Mouse (Mus musculus): ENCODE results near the gene 2410004P03Rik.

DNA sequence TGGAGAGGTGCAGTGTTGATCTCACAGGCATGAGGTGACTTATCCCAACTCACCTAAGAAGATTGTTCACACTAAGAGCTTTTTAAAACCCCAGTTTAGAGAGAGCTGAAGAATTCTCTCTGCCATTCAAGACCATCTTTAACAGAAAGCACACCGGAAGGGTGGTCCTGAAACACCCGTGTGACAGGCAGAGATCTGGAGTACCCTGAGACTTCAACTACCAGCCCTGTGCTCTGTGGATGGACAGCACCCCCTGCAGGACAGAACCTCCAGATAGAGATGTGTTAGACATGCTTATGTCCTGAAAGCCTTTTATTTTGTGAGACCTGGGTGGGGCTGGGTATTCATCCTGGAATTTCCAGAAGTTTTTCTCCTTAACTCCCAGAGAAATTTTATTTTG is 23.6 kb upstream of the 2410004P03Rik start:
- peak; percentile 67 to 81 for TF ChIP-seq CTCF (conservative IDR thresholded peaks at IDR 0.05 in 1 of 2, IDR thresholded peaks at IDR 0.05 in 1 of 2; ENCODE audit: low read depth in 2 of 2, low read length in 2 of 2)
- no peak for TF ChIP-seq UBTF (IDR thresholded peaks at IDR 0.05; ENCODE audit: low read depth, low read length)
- TF ChIP-seq GABPA (IDR thresholded peaks at IDR 0.05; ENCODE audit: insufficient replicate concordance, low read depth, low read length) = no peak
- no peak for TF ChIP-seq TCF12 (IDR thresholded peaks at IDR 0.05; ENCODE audit: low read depth, low read length)
- no peak for TF ChIP-seq POLR2A (IDR thresholded peaks at IDR 0.05; ENCODE audit: low read depth, low read length)
- TF ChIP-seq MAFK (IDR thresholded peaks at IDR 0.05; ENCODE audit: insufficient replicate concordance, low read length) = no peak
- 0 out of 2 replicates have a peak, but pooled peaks have one; percentile 40 for TF ChIP-seq MYC (IDR thresholded peaks at IDR 0.05; ENCODE audit: low read depth, low read length)
- TF ChIP-seq USF2 (conservative IDR thresholded peaks at IDR 0.05; ENCODE audit: low read depth, low read length) = no peak
- TF ChIP-seq MEF2A (IDR thresholded peaks at IDR 0.05; ENCODE audit: borderline replicate concordance, low read depth, low read length) = no peak
- TF ChIP-seq RAD21 (IDR thresholded peaks at IDR 0.05; ENCODE audit: low read depth, low read length) = peak; percentile 75
- no peak for TF ChIP-seq POLR2AphosphoS2 (IDR thresholded peaks at IDR 0.05; ENCODE audit: low read depth, low read length)
